Mouse (Mus musculus) CH12.LX (cell line): ENCODE data around the gene Pilra. TPM values are rescaled to one million over a fixed set of nuclear protein-coding genes. Genes with fewer than 3 reads are reported as not detected.

Experiments
- DNase-seq: peaks from one replicate; pipeline ENCODE4 v3.0.0-alpha.2; 2013; ENCODE audit errors: extremely low read depth
- H3K27ac ChIP-seq: 2 replicates; pipeline ENCODE4 v1.5.1; 2012; ENCODE audit warnings: low read depth, mild to moderate bottlenecking, control low read depth, moderate library complexity; ENCODE audit not compliant: insufficient read depth
- H3K27me3 ChIP-seq: replicated peaks from 2 replicates; pipeline ENCODE3; 2012; ENCODE audit warnings: inconsistent platforms
- H3K36me3 ChIP-seq, 2 experiments: replicated peaks in 1 of 2; 2 replicates each; pipeline versions ENCODE3 to v1.6.1; 2012; ENCODE audit warnings: inconsistent platforms in 1 of 2, low read length in 1 of 2, mild to moderate bottlenecking in 1 of 2, mixed read lengths in 1 of 2, moderate library complexity in 1 of 2; ENCODE audit not compliant: control insufficient read depth in 1 of 2, insufficient read depth in 1 of 2
- H3K4me1 ChIP-seq, 2 experiments: 2 replicates each; pipeline ENCODE4 v1.6.1; 2012; ENCODE audit warnings: inconsistent platforms in 1 of 2, moderate library complexity in 1 of 2; ENCODE audit not compliant: insufficient read depth in 2 of 2, control insufficient read depth in 1 of 2
- H3K4me2 ChIP-seq: 2 replicates; pipeline ENCODE4 v1.6.1; 2012; ENCODE audit warnings: low read depth, mild to moderate bottlenecking, control low read depth; ENCODE audit not compliant: poor library complexity, insufficient read depth, severe bottlenecking
- H3K4me3 ChIP-seq, 3 experiments: fragments of 150-350 bp in 1 of 3; sonication (generic) in 1 of 3; replicated peaks in 1 of 3; 2 replicates each; pipeline versions ENCODE3 to v1.5.1; 2011 to 2012; ENCODE audit warnings: low read depth in 2 of 3, low read length in 2 of 3, mild to moderate bottlenecking in 2 of 3, moderate library complexity in 2 of 3, control low read depth in 1 of 3, improper control_type of control experiment in 1 of 3, inconsistent platforms in 1 of 3, mixed read lengths in 1 of 3; ENCODE audit not compliant: poor library complexity in 1 of 3
- H3K79me2 ChIP-seq: replicated peaks from 2 replicates; pipeline ENCODE4 v1.6.1; 2012; ENCODE audit warnings: mild to moderate bottlenecking, moderate library complexity; ENCODE audit not compliant: control insufficient read depth, poor library complexity, insufficient read depth, severe bottlenecking; ENCODE audit errors: extremely low read depth
- H3K9ac ChIP-seq: 2 replicates; pipeline ENCODE4 v1.6.1; 2012; ENCODE audit warnings: low read depth, mild to moderate bottlenecking, control low read depth, moderate library complexity; ENCODE audit not compliant: insufficient read depth
- H3K9me3 ChIP-seq: replicated peaks from 2 replicates; pipeline ENCODE3; 2012; ENCODE audit warnings: low read length, inconsistent platforms, mixed read lengths
- CHD2 ChIP-seq: IDR thresholded peaks from 2 replicates; pipeline ENCODE4 v1.6.1; 2011; ENCODE audit warnings: low read length, improper control_type of control experiment
- E2F4 ChIP-seq: IDR thresholded peaks from 2 replicates; pipeline ENCODE4 v1.6.1; 2011; ENCODE audit warnings: low read depth, low read length, improper control_type of control experiment; ENCODE audit not compliant: insufficient replicate concordance
- ELF1 ChIP-seq: IDR thresholded peaks from 2 replicates; pipeline ENCODE4 v1.6.1; 2014; ENCODE audit warnings: low read depth, mild to moderate bottlenecking, inconsistent platforms, low read length, improper control_type of control experiment
- EP300 ChIP-seq: IDR thresholded peaks from 2 replicates; pipeline ENCODE4 v1.6.1; 2011; ENCODE audit warnings: low read length, improper control_type of control experiment
- ETS1 ChIP-seq: conservative IDR thresholded peaks from 2 replicates; pipeline ENCODE4 v1.6.1; 2012; ENCODE audit warnings: low read depth, mild to moderate bottlenecking, inconsistent platforms, low read length, improper control_type of control experiment, moderate library complexity
- GABPA ChIP-seq: IDR thresholded peaks from 2 replicates; pipeline ENCODE4 v1.6.1; 2012; ENCODE audit warnings: low read depth, low read length, improper control_type of control experiment, inconsistent platforms; ENCODE audit not compliant: insufficient replicate concordance
- HCFC1 ChIP-seq: IDR thresholded peaks from 2 replicates; pipeline ENCODE4 v1.6.1; 2012; ENCODE audit warnings: low read depth, mild to moderate bottlenecking, inconsistent platforms, low read length, improper control_type of control experiment
- IRF4 ChIP-seq: IDR thresholded peaks from 2 replicates; pipeline ENCODE4 v1.6.1; 2014; ENCODE audit warnings: low read depth, mild to moderate bottlenecking, inconsistent platforms, low read length, improper control_type of control experiment
- JUN ChIP-seq: IDR thresholded peaks from 2 replicates; pipeline ENCODE4 v1.6.1; 2011; ENCODE audit warnings: low read depth, mild to moderate bottlenecking, low read length, improper control_type of control experiment, moderate library complexity; ENCODE audit not compliant: insufficient read depth
- JUND ChIP-seq: conservative IDR thresholded peaks from 2 replicates; pipeline ENCODE4 v1.6.1; 2011; ENCODE audit warnings: low read depth, low read length, improper control_type of control experiment
- MAFK ChIP-seq: IDR thresholded peaks from 2 replicates; pipeline ENCODE4 v1.6.1; 2011; ENCODE audit warnings: low read length, improper control_type of control experiment; ENCODE audit not compliant: insufficient replicate concordance
- MAX ChIP-seq: IDR thresholded peaks from 2 replicates; pipeline ENCODE4 v1.6.1; 2011; ENCODE audit warnings: low read length, improper control_type of control experiment
- MAZ ChIP-seq: IDR thresholded peaks from 2 replicates; pipeline ENCODE4 v1.6.1; 2012; ENCODE audit warnings: low read depth, mild to moderate bottlenecking, inconsistent platforms, low read length, improper control_type of control experiment, moderate library complexity
- MEF2A ChIP-seq: IDR thresholded peaks from 2 replicates; pipeline ENCODE4 v1.6.1; 2014; ENCODE audit warnings: low read depth, mild to moderate bottlenecking, inconsistent platforms, low read length, improper control_type of control experiment, borderline replicate concordance
- MXI1 ChIP-seq: IDR thresholded peaks from 2 replicates; pipeline ENCODE4 v1.6.1; 2011; ENCODE audit warnings: mild to moderate bottlenecking, low read depth, low read length, improper control_type of control experiment
- POLR2A ChIP-seq: IDR thresholded peaks from 2 replicates; pipeline ENCODE4 v1.6.1; 2011; ENCODE audit warnings: low read depth, mild to moderate bottlenecking, improper control_type of control experiment, low read length
- POLR2AphosphoS2 ChIP-seq: IDR thresholded peaks from 2 replicates; pipeline ENCODE4 v1.6.1; 2011; ENCODE audit warnings: low read depth, low read length, improper control_type of control experiment
- RCOR1 ChIP-seq: conservative IDR thresholded peaks from 2 replicates; pipeline ENCODE4 v1.6.1; 2012; ENCODE audit warnings: low read depth, mild to moderate bottlenecking, inconsistent platforms, low read length, improper control_type of control experiment
- TCF12 ChIP-seq: IDR thresholded peaks from 2 replicates; pipeline ENCODE4 v1.6.1; 2014; ENCODE audit warnings: low read depth, mild to moderate bottlenecking, inconsistent platforms, low read length, improper control_type of control experiment
- USF1 ChIP-seq: IDR thresholded peaks from 2 replicates; pipeline ENCODE4 v1.6.1; 2014; ENCODE audit warnings: low read depth, mild to moderate bottlenecking, inconsistent platforms, low read length, improper control_type of control experiment
- USF2 ChIP-seq: conservative IDR thresholded peaks from 2 replicates; pipeline ENCODE4 v1.6.1; 2011; ENCODE audit warnings: low read depth, low read length, improper control_type of control experiment
- ZNF384 ChIP-seq: IDR thresholded peaks from 2 replicates; pipeline ENCODE4 v1.6.1; 2012; ENCODE audit warnings: low read depth, low read length, improper control_type of control experiment, inconsistent platforms
- dilution Hi-C: fragments of 300-500 bp; cut with MboI; formaldehyde crosslinking; loops from 2 replicates; pipeline ENCODE4 v1.14.3; 2020; ENCODE audit warnings: low sequenced_read_pairs; ENCODE audit not compliant: extremely low pct_unique_long_range_greater_than_20kb, extremely low pct_ligation_motif_present
- in situ Hi-C: fragments of 300-500 bp; cut with MboI; formaldehyde crosslinking; loops from 3 replicates; pipeline ENCODE4 v1.14.3; 2019; ENCODE audit warnings: low sequenced_read_pairs, low pct_ligation_motif_present, low pct_unique_long_range_greater_than_20kb, mixed read lengths
- polyA plus RNA-seq: library from polyadenylated mRNA; unstranded; fragments of >175 nt; gene quantifications from 2 replicates; pipeline ENCODE4 v1.2.1, GENCODE M21; 2012; ENCODE audit warnings: low read depth; ENCODE audit not compliant: insufficient read length
- total RNA-seq, 2 experiments: library from RNA; depleted of rRNA; stranded (reverse); fragments of 300-350 nt in 1 of 2; fragments of >200 nt in 1 of 2; gene quantifications; 2 replicates each; pipeline ENCODE4 v1.2.3; 2012 to 2014

Pilra gene
- total and polyA plus RNA-seq, 3 experiments: 0.08 to 0.66 TPM; not detected in 1

DNA sequence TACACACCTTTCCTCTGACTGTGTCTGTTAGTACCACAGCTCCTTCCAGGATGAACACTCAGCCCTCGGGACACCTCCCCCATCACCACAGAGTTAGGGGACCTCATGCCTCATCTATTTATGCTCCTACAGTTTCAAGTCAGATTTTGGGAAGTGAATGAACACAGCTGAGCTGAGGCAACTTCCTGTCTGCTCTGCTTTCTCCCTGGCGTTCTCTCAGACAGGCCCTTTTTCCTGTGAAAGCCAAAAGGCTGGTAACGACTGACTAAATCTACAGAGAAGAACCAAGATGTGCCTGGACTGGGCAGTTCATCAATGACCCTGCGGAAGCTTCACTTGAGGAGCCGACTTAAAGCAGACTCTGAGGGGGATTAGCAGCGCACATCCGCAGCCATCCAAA, 5.8 kb downstream of the Pilra start:
- no peak overlapping the region for H3K4me2 ChIP-seq
- no peaks in the 10 kb centered on the region for H3K27me3 ChIP-seq
- H3K9me3 ChIP-seq: no peaks in the 10 kb centered on the region
- H3K4me3 ChIP-seq: no peak overlapping the region
- TF ChIP-seq IRF4 (no peak), E2F4 (no peak), TCF12 (no peak), JUND (no peak), POLR2AphosphoS2 (no peak), JUN (no peak), MAX (no peak), ETS1 (no peak), MAFK (no peak), EP300 (no peak), HCFC1 (no peak), MXI1 (no peak), RCOR1 (no peak), GABPA (no peak), ZNF384 (no peak), POLR2A (no peak), CHD2 (no peak), MEF2A (no peak)
- no peaks in the 10 kb centered on the region for H3K79me2 ChIP-seq
- dilution Hi-C loops (no loop called here), in situ Hi-C loops (no loop called here)
- no peak overlapping the region for H3K9ac ChIP-seq
- H3K4me1 ChIP-seq: peaks cover 15 to 57% of the 10 kb centered on the region in 2 experiments
- H3K36me3 ChIP-seq: no peaks in the 10 kb centered on the region
- no peak overlapping the region for H3K27ac ChIP-seq
- no peak for DNase-seq

DNA sequence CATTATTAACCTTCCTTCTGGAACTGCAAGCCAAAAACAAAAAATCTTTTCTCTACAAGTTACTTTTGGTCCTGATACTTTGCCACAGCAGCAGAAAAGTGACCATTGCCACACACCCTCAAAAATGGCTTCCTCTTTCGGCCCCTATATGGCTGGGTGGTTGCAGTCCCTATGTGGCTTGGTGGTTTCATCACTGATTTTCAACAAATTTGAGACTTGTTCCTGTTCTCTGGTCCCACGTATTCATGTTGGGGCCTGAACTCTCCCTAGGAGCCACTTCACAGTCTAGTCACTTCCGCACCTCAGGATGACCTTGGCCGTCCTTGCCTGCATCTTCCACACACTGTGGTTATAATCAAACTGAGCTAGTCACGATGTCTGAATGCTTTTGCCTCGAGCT, 7.4 kb downstream of the Pilra start:
- H3K4me1 ChIP-seq: peaks cover 25 to 73% of the 10 kb centered on the region in 2 experiments

More for the DNA sequence above, 7.4 kb downstream of the Pilra start:
- Histone ChIP-seq H3K36me3 (no peaks in the 10 kb centered on the region), H3K79me2 (no peaks in the 10 kb centered on the region), H3K4me3 (no peak overlapping the region), H3K9me3 (no peaks in the 10 kb centered on the region), H3K9ac (no peak overlapping the region), H3K27ac (no peak overlapping the region), H3K27me3 (no peaks in the 10 kb centered on the region), H3K4me2 (no peak overlapping the region)
- no peak for DNase-seq
- in situ Hi-C loops (no loop called here), dilution Hi-C loops (no loop called here)
- no peak for TF ChIP-seq USF1
- no peak for TF ChIP-seq ELF1
- no peak for TF ChIP-seq MAZ
- no peak for TF ChIP-seq EP300
- no peak for TF ChIP-seq USF2
- no peak for TF ChIP-seq HCFC1
- no peak for TF ChIP-seq POLR2A
- no peak for TF ChIP-seq MAX
